Mouse (Mus musculus): ENCODE measurements at regions not wholly inside any gene's neighbourhood (a gene's known extent, or its start where the extent isn't known, plus 50 kb on each side); places are given as distances from the start of the nearest gene placed in this dataset.

DNA sequence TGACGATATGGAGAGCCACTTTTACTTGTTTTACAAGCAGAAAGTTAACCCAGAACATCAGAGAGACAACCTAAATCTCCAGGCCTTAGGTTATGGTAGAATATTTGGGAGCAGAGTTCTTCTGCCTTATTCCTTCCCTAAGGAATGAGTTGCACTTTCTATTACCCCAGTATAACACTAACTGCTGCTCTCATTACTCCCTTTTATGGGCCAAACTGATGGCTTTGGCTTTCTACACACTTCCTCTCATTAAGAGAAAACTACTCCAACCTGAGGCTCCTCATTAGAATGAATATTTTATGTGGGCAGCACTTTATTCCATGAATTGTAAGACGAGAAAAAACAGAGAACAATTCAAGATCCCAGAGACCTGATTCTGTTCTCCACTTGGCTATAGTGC lies 289.0 kb upstream of the Tnc start:
- no peak for DNase-seq

GRCm38 (mm10) chr4:64330213-64330612 lies 283.4 kb upstream of the Tnc start:
- no peak for DNase-seq

GRCm38 (mm10) chr4:64324391-64324790 lies 277.6 kb upstream of the Tnc start:
- DNase-seq, result peak; percentile 34

DNA sequence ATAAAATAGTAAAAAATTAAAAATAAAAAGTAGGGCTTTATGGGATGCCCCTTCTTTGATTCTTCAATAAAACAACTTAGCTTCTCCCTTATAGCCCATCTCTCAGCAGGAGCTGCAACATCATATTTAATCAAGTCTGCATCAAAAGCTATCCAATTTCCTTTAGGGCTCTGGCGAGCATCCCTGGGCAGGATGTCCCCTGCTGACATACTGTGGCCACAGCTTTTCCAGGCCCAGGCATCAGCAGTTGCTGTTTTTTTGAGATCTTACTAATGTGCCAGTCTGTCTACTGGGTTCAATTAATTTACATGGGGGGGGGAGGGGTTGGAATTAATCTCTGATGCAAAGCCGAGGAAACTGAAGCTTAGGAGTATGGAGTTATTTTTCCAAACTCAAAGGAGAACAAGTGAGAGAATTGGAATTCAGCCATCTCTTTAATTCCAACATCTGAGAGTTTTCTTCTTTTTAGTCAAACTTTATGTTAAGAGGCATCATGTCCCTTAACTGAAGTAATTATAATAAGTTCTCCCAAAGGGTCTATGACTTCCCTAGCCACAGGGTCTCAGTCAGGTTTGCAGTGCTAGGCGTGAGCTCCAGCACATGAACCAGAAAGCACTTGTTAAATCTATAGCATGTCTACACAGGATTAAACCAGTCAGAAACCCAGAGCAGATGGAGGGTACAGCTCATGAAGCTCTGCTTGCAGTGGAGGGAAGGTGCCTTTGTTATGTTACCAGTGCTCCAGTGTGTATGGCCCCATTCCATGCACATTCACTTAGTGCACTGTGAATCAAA lies 269.9 kb upstream of the Tnc start:
- no peak for DNase-seq

DNA sequence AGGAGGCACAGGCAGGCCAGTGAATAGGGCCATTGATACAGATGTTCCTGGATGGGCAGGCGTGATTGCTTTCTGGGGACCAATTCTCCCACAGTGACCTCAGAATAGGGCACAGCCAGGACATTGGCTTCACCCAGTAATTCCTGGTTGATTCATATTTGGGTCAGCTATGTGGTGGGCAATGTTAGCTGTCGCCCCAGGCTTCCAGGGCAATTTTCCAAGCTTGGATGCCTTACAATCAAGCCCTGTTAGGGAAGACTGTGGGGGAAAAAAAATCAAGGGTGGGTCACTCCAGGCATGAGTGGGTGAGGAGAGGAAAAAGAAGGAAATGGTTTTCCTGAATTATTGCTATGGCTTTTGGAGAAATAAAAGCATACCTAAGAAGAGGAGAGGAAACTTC lies 250.1 kb upstream of the Tnc start:
- no peak for DNase-seq

DNA sequence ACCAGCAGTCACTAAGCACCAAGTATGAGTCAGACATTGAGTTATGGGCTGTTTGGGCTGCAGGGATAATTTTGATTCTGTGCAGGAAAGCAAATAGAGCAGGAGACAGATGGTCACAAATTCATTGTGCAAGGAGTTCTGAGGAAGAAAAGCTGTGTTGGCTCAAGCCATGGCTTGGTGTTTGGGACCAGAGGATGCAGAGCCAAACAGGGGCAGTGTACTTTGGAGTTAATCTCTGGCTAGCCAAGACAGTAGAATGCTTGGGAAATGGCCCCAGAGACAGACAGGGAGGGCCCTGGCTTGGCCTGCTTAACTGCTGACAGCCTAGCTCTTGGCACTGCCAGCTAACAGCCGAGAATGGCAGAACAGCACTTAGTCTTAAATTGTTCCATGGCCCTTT lies 235.7 kb upstream of the Tnc start:
- no peak for DNase-seq

DNA sequence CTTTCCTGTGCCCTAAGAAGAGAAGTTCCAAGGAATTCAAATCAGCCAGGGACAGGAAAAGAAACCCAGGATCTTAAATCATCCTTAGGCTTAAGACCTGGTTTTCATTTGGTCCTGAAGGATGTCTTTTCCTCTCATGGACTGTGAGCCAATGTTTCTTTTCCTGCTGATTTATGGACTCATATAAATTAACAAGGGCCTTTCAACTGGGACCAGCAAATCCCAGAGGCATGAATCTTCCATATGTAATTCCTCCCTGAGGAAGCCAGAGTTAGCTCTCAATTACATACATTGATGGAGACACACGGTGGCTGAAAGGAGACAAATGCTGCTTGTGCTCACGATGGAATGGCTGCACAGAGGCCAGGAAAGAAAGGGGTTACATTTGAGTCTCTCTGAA lies 230.2 kb upstream of the Tnc start:
- no peak for DNase-seq

- no peak for DNase-seq
Observed at GRCm38 (mm10) chr4:64274291-64274960, 227.6 kb upstream of the Tnc start.

DNA sequence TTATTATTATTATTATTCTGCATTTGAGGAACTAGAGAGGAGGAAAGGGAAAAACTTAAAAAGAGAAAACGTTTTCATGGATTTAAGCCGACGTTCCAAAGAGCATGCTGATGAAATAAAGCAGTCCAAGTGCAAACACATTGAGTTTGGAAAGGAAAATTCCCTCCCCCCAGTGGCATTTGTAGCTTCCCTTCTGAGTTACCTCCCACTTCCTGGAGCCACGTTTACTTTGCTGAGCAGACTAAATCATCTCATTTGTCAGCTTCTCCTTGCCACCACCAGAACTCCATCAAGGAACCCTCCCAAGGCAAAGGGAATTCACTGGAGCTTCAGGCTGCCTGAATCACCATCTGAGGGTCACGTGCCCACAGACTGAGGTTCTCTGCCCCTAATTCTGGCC lies 223.0 kb upstream of the Tnc start:
- no peak for DNase-seq

- no peak for DNase-seq
Observed at GRCm38 (mm10) chr4:64269117-64269516, 222.3 kb upstream of the Tnc start.

- no peak for DNase-seq
Observed at GRCm38 (mm10) chr4:64260473-64260872, 213.7 kb upstream of the Tnc start.

DNA sequence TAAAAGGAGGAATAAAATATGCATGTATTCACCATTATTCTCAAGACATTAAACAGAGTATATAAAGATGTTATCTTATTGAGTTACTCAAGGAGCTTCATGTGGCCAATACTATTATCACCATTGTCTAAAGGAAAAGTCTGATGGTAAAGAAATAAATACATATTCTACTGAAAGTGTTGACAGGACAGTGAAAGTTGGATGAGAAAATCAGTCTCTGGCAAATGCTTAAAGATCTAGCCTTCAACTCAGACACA lies 213.3 kb upstream of the Tnc start:
- DNase-seq, result no peak

GRCm38 (mm10) chr4:64259348-64260187 lies 212.8 kb upstream of the Tnc start:
- no peak for DNase-seq

GRCm38 (mm10) chr4:64255253-64255652 lies 208.4 kb upstream of the Tnc start:
- DNase-seq, result no peak

- no peak for DNase-seq
Observed at GRCm38 (mm10) chr4:64250691-64251090, 203.9 kb upstream of the Tnc start.

- no peak for DNase-seq
Observed at GRCm38 (mm10) chr4:64238196-64238740, 191.5 kb upstream of the Tnc start.

DNA sequence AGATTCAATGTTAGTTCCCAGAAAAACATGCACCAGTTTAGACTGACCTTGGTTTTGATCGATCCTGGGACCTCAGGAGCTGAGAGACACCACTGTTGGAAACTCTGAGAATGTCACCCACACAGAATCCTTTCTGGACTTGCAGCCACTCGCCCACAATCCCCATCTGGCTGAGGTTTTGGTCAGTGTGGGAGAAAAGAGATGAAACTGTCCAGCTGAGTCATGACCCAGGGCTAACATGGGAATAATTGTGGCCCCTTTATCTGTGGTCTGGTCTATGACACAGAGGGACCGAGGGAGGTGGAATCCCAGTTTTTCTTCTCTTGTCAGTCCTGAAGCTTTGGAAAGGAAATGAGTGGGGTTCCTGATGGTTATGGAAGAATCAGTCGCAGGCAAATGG lies 188.7 kb upstream of the Tnc start:
- DNase-seq, result no peak

DNA sequence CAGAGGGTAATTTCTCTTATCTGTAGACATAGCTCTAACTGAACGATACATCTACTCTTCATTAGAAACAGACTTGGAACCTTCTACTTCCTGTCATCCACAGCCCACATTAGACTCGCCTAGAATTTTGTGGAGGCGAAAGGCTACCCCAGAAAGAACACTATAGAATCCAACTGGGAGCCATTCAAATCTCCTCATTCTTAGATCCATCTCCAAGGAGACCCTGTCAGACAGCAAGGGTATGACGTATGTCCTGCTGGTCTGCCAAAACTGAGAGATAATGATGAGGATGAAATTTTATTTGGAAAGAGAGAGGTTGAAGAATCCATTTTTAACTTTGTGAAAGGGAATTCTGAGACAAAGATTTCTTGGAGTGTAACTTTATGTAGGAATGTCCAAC lies 185.3 kb upstream of the Tnc start:
- no peak for DNase-seq

GRCm38 (mm10) chr4:64228341-64228740 lies 181.5 kb upstream of the Tnc start:
- no peak for DNase-seq

DNA sequence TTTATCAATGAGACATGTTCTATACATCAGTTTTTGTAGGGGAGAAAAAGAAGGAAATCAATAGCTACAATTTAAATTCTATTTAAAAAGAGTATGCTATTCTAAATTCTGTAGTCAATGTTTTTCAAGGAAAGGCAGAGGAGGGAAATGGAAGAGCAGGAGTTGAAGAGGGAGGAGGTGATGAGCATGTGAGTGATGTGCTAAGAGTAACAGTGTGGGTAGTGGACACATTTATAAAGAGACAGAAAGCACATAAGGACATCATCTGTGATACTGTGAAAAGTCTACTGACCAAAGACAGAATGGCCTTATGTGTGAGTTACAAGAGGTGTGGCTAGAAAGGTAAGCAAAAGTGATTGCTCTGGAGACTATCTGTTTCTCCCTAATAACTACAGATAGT lies 179.8 kb upstream of the Tnc start:
- DNase-seq, result no peak

DNA sequence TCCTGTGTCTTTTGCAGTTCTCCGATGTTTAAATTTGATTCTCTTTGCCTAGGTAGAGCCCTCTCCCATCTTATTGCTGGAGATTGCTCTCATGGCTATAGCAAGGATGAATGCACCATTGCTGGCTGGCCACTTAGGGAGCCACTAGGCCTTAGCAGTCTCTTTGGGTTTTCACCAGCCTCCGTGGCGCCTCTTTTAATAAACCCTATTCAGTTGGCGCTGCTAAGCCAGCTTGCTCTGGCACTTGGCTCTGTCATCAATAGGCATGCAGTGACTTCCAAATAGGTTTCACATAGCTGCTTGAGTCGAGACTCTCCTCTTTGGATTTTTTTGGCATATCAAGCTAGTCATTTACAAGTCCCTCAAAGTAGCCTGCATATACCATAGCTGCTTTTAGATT lies 178.1 kb upstream of the Tnc start:
- no peak for DNase-seq

DNA sequence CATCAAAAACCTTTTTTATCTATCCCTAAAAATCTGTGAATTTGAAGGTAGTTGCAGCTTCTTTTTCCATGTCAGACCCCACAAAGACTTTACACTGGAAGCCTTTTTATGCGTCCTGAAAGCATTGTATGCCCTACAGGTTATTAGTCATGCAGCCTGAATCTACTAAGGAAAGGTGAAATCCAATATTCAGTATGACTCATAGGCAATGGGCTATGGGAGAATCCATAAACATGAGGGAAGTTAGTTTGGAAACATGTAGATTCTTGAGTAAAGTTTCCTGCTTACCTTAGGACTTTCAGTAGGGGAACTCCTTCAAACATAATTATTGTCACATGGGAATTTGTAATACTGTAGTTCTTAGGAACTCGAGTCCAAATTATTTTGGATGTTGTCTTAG lies 173.0 kb upstream of the Tnc start:
- no peak for DNase-seq

Measured in adrenal gland, adult 2 months (tissue).